Mouse (Mus musculus) liver, postnatal 0 days (tissue): ENCODE measurements at regions not wholly inside any gene's neighbourhood (a gene's known extent, or its start where the extent isn't known, plus 50 kb on each side); places are given as distances from the start of the nearest gene placed in this dataset.
"Not testable (repeated sequence)": the region's sequence is repeated elsewhere in the genome, so short reads cannot be mapped to it uniquely, and the experiment has no call there.

Experiments used
- CTCF ChIP-seq: sonication (generic); IDR thresholded peaks from 2 replicates; pipeline ENCODE4 v1.5.1; 2016; ENCODE audit warnings: antibody characterized with exemption, low read depth
- EP300 ChIP-seq: IDR thresholded peaks from 2 replicates; pipeline ENCODE4 v1.6.1; 2016; ENCODE audit warnings: antibody characterized with exemption, low read depth, mild to moderate bottlenecking

GRCm38 (mm10) chr12:82082596-82082995, 86.5 kb upstream of the Sipa1l1 start:
- TF ChIP-seq CTCF = peak; percentile 15; the same call in 1 of the 2 replicates
- TF ChIP-seq EP300 = not testable (repeated sequence)
